Mouse (Mus musculus) liver, embryonic 14.5 days (tissue): ENCODE data around the gene Mrps18c.

Source experiments
- CTCF ChIP-seq: IDR thresholded peaks from 2 replicates; pipeline ENCODE4 v1.5.1; 2016; ENCODE audit warnings: antibody characterized with exemption, low read depth, control low read depth
- EP300 ChIP-seq: IDR thresholded peaks from 2 replicates; pipeline ENCODE4 v1.6.1; 2016; ENCODE audit warnings: antibody characterized with exemption, low read depth

DNA sequence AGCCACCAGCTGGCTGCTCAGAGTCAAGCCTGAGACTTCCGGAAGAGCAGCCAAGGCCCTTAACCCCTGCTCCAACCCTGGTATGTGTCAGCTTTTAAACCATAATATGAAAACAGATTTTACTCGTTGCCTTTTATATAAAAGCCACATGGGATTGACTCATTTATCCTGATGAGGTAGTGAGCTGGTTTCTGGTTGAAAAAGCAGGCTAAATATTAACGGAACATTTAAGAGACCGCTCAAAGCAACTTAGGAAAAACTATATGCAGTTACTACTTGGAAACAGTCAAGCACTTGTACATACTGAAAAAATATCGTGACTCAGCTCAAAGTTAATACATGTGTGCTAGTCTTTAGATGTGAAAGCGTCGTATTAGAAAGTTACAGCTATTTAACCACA lies 6.2 kb upstream of the Mrps18c start:
- TF ChIP-seq EP300: no peak
- TF ChIP-seq CTCF: no peak
